Mouse (Mus musculus) MEL (cell line): ENCODE measurements around the gene Cfap77. TPM values are rescaled to one million over a fixed set of nuclear protein-coding genes. Genes with fewer than 3 reads are reported as not detected.

ENCODE experiments used
- DNase-seq: peaks from one replicate; pipeline ENCODE4 v3.0.0; 2011; ENCODE audit warnings: low read depth, low spot score
- H3K27ac ChIP-seq: 2 replicates; pipeline ENCODE4 v1.5.1; 2012; ENCODE audit warnings: low read depth, mild to moderate bottlenecking, control low read depth, low read length, moderate library complexity; ENCODE audit not compliant: control insufficient read depth
- H3K27me3 ChIP-seq, 2 experiments: fragments of 150-350 bp in 1 of 2; sonication (generic) in 1 of 2; 2 replicates each; pipeline ENCODE4 v1.6.1; 2012; ENCODE audit warnings: low read length in 2 of 2, mild to moderate bottlenecking in 2 of 2, improper control_type of control experiment in 1 of 2, moderate library complexity in 1 of 2; ENCODE audit not compliant: insufficient read depth in 2 of 2, control insufficient read depth in 1 of 2
- H3K36me3 ChIP-seq, 2 experiments: 2 replicates each; pipeline ENCODE4 v1.6.1; 2012 to 2014; ENCODE audit warnings: low read length in 2 of 2, improper control_type of control experiment in 1 of 2, inconsistent platforms in 1 of 2, mild to moderate bottlenecking in 1 of 2; ENCODE audit not compliant: insufficient read depth in 2 of 2, control insufficient read depth in 1 of 2
- H3K4me1 ChIP-seq, 2 experiments: fragments of 150-350 bp in 1 of 2; sonication (generic) in 1 of 2; 2 replicates each; pipeline ENCODE4 v1.6.1; 2012; ENCODE audit warnings: low read length in 2 of 2, improper control_type of control experiment in 1 of 2, mild to moderate bottlenecking in 1 of 2; ENCODE audit not compliant: insufficient read depth in 2 of 2, control insufficient read depth in 1 of 2
- H3K4me3 ChIP-seq, 2 experiments: fragments of 150-350 bp in 1 of 2; sonication (generic) in 1 of 2; 2 replicates each; pipeline ENCODE4 v1.5.1; 2012; ENCODE audit warnings: low read depth in 2 of 2, low read length in 2 of 2, mild to moderate bottlenecking in 2 of 2, moderate library complexity in 2 of 2, control low read depth in 1 of 2, improper control_type of control experiment in 1 of 2; ENCODE audit not compliant: control insufficient read depth in 1 of 2, insufficient read depth in 1 of 2
- H3K79me2 ChIP-seq: 2 replicates; pipeline ENCODE4 v1.6.1; 2012; ENCODE audit warnings: mild to moderate bottlenecking, low read length, moderate library complexity; ENCODE audit not compliant: control insufficient read depth, poor library complexity, insufficient read depth
- H3K9ac ChIP-seq: 2 replicates; pipeline ENCODE4 v1.6.1; 2012; ENCODE audit warnings: low read depth, mild to moderate bottlenecking, control low read depth, low read length, moderate library complexity; ENCODE audit not compliant: control insufficient read depth, poor library complexity, severe bottlenecking
- H3K9me3 ChIP-seq: fragments of 150-350 bp; sonication (generic); replicated peaks from 2 replicates; pipeline ENCODE4 v1.6.1; 2012; ENCODE audit warnings: mild to moderate bottlenecking, low read length, improper control_type of control experiment, moderate library complexity; ENCODE audit not compliant: insufficient read depth
- BHLHE40 ChIP-seq: IDR thresholded peaks from 2 replicates; pipeline ENCODE4 v1.6.1; 2012; ENCODE audit warnings: low read depth, mild to moderate bottlenecking, inconsistent platforms, low read length, improper control_type of control experiment, borderline replicate concordance
- CHD1 ChIP-seq: IDR thresholded peaks from 2 replicates; pipeline ENCODE4 v1.6.1; 2012; ENCODE audit warnings: low read depth, mild to moderate bottlenecking, inconsistent platforms, low read length, improper control_type of control experiment
- CTCF ChIP-seq, 3 experiments: IDR thresholded peaks in 2 of 3; conservative IDR thresholded peaks in 1 of 3; 2 replicates each; pipeline ENCODE4 v1.5.1; 2011 to 2012; ENCODE audit warnings: low read length in 3 of 3, low read depth in 2 of 3, mild to moderate bottlenecking in 2 of 3, improper control_type of control experiment in 1 of 3, inconsistent platforms in 1 of 3, mixed read lengths in 1 of 3, moderate library complexity in 1 of 3; ENCODE audit not compliant: control insufficient read depth in 1 of 3, insufficient read depth in 1 of 3, poor library complexity in 1 of 3, severe bottlenecking in 1 of 3
- E2F4 ChIP-seq: IDR thresholded peaks from 2 replicates; pipeline ENCODE4 v1.6.1; 2011; ENCODE audit warnings: low read depth, low read length, improper control_type of control experiment, borderline replicate concordance
- GABPA ChIP-seq: IDR thresholded peaks from 2 replicates; pipeline ENCODE4 v1.6.1; 2012; ENCODE audit warnings: low read depth, mild to moderate bottlenecking, inconsistent platforms, low read length, improper control_type of control experiment, moderate library complexity
- HCFC1 ChIP-seq: IDR thresholded peaks from 2 replicates; pipeline ENCODE4 v1.6.1; 2012; ENCODE audit warnings: low read depth, mild to moderate bottlenecking, inconsistent platforms, low read length, improper control_type of control experiment, moderate library complexity
- MYC ChIP-seq: IDR thresholded peaks from 2 replicates; pipeline ENCODE4 v1.6.1; 2011; ENCODE audit warnings: low read depth, mild to moderate bottlenecking, low read length, improper control_type of control experiment, moderate library complexity
- NRF1 ChIP-seq: IDR thresholded peaks from 2 replicates; pipeline ENCODE4 v1.6.1; 2014; ENCODE audit warnings: low read depth, mild to moderate bottlenecking, inconsistent platforms, low read length, improper control_type of control experiment, moderate library complexity; ENCODE audit not compliant: poor library complexity, insufficient read depth, severe bottlenecking
- POLR2A ChIP-seq, 2 experiments: IDR thresholded peaks; 2 replicates each; pipeline ENCODE4 v1.6.1; 2011 to 2012; ENCODE audit warnings: low read length in 2 of 2, mild to moderate bottlenecking in 2 of 2, control low read depth in 1 of 2, improper control_type of control experiment in 1 of 2, low read depth in 1 of 2, moderate library complexity in 1 of 2; ENCODE audit not compliant: control insufficient read depth in 1 of 2, insufficient read depth in 1 of 2, poor library complexity in 1 of 2
- POLR2AphosphoS2 ChIP-seq: IDR thresholded peaks from 2 replicates; pipeline ENCODE4 v1.6.1; 2011; ENCODE audit warnings: low read length, improper control_type of control experiment
- POLR2AphosphoS5 ChIP-seq: IDR thresholded peaks from 2 replicates; pipeline ENCODE4 v1.6.1; 2012; ENCODE audit warnings: low read depth, borderline replicate concordance, mild to moderate bottlenecking, inconsistent platforms, low read length, moderate library complexity, mixed read lengths
- RAD21 ChIP-seq: IDR thresholded peaks from 2 replicates; pipeline ENCODE4 v1.6.1; 2011; ENCODE audit warnings: mild to moderate bottlenecking, low read depth, low read length, improper control_type of control experiment
- RCOR1 ChIP-seq: IDR thresholded peaks from 2 replicates; pipeline ENCODE4 v1.6.1; 2012; ENCODE audit warnings: low read depth, mild to moderate bottlenecking, inconsistent platforms, low read length, improper control_type of control experiment
- SIN3A ChIP-seq: IDR thresholded peaks from 2 replicates; pipeline ENCODE4 v1.6.1; 2012; ENCODE audit warnings: low read length, improper control_type of control experiment, inconsistent platforms
- SMC3 ChIP-seq: IDR thresholded peaks from 2 replicates; pipeline ENCODE4 v1.6.1; 2011; ENCODE audit warnings: low read depth, low read length, improper control_type of control experiment
- TAL1 ChIP-seq: IDR thresholded peaks from 2 replicates; pipeline ENCODE4 v1.6.1; 2012; ENCODE audit warnings: mild to moderate bottlenecking, inconsistent platforms, low read length, moderate library complexity, mixed read lengths
- TCF12 ChIP-seq: IDR thresholded peaks from 2 replicates; pipeline ENCODE4 v1.6.1; 2014; ENCODE audit warnings: low read depth, mild to moderate bottlenecking, inconsistent platforms, low read length, improper control_type of control experiment, moderate library complexity
- USF2 ChIP-seq, 2 experiments: IDR thresholded peaks; 2 replicates each; pipeline ENCODE4 v1.6.1; 2011 to 2012; ENCODE audit warnings: improper control_type of control experiment in 2 of 2, low read length in 2 of 2, borderline replicate concordance in 1 of 2, inconsistent platforms in 1 of 2, low read depth in 1 of 2, mild to moderate bottlenecking in 1 of 2; ENCODE audit not compliant: insufficient read depth in 1 of 2
- ZC3H11A ChIP-seq: IDR thresholded peaks from 2 replicates; pipeline ENCODE4 v1.6.1; 2012; ENCODE audit warnings: low read depth, mild to moderate bottlenecking, inconsistent platforms, low read length, improper control_type of control experiment
- ZKSCAN1 ChIP-seq: IDR thresholded peaks from 2 replicates; pipeline ENCODE4 v1.6.1; 2012; ENCODE audit warnings: low read depth, mild to moderate bottlenecking, inconsistent platforms, low read length, improper control_type of control experiment, moderate library complexity
- ZMIZ1 ChIP-seq: IDR thresholded peaks from 2 replicates; pipeline ENCODE4 v1.6.1; 2012; ENCODE audit warnings: low read depth, mild to moderate bottlenecking, inconsistent platforms, low read length, improper control_type of control experiment, moderate library complexity
- polyA plus RNA-seq, 2 experiments: library from polyadenylated mRNA; stranded (reverse) in 1 of 2; unstranded in 1 of 2; fragments of >175 nt in 1 of 2; fragments of >200 nt in 1 of 2; gene quantifications; 2 replicates each; pipeline versions ENCODE4 v1.2.1 to v1.2.4; 2012; ENCODE audit warnings: low replicate concordance in 2 of 2, low read depth in 1 of 2; ENCODE audit not compliant: insufficient read length in 2 of 2, insufficient read depth in 1 of 2, missing spikeins in 1 of 2
- total RNA-seq: library from RNA; depleted of rRNA; stranded (reverse); fragments of 300-350 nt; gene quantifications from 2 replicates; pipeline ENCODE4 v1.2.3, GENCODE M21; 2012

Cfap77 gene
- total and polyA plus RNA-seq, 3 experiments, result 1.1 to 2.4 TPM; not detected in 1

DNA sequence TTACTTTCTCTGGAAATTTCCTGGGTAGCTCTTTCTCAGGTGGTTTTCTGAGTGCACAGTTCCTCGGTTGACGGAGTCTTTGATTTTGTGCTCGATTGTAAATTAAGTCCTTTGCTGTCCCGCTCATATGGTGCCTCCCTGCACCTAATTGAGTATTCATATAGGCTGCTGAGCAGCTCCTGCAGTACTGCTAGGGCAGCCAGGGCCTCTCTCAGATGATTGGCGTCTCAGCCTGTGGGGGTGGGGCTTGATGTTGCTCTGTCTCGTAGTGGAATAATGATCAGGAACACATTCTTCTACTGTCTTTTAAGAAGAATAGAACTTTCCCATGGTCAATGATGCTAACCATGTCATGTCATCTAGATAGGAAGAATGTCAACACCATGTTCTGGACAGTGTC, 109.5 kb downstream of the Cfap77 start:
- H3K79me2 ChIP-seq, result no peaks in the 10 kb centered on the region
- no peak overlapping the region for H3K9ac ChIP-seq
- H3K27me3 ChIP-seq, result no peaks in the 10 kb centered on the region
- no peaks in the 10 kb centered on the region for H3K36me3 ChIP-seq
- no peaks in the 10 kb centered on the region for H3K4me1 ChIP-seq
- H3K4me3 ChIP-seq, result no peak overlapping the region
- DNase-seq, result no peak
- H3K9me3 ChIP-seq, result no peaks in the 10 kb centered on the region
- no peak for TF ChIP-seq NRF1
- no peak for TF ChIP-seq E2F4
- TF ChIP-seq TAL1, result no peak
- no peak for TF ChIP-seq CHD1
- TF ChIP-seq POLR2A (IDR thresholded peaks at IDR 0.05; ENCODE audit: control insufficient read depth in 1 of 2, insufficient read depth in 1 of 2, low read depth in 1 of 2, low read length in 2 of 2, poor library complexity in 1 of 2), result no peak
- no peak for TF ChIP-seq POLR2AphosphoS2
- no peak for TF ChIP-seq POLR2AphosphoS5
- TF ChIP-seq RCOR1, result no peak
- no peak for TF ChIP-seq SMC3
- H3K27ac ChIP-seq, result no peak overlapping the region

DNA sequence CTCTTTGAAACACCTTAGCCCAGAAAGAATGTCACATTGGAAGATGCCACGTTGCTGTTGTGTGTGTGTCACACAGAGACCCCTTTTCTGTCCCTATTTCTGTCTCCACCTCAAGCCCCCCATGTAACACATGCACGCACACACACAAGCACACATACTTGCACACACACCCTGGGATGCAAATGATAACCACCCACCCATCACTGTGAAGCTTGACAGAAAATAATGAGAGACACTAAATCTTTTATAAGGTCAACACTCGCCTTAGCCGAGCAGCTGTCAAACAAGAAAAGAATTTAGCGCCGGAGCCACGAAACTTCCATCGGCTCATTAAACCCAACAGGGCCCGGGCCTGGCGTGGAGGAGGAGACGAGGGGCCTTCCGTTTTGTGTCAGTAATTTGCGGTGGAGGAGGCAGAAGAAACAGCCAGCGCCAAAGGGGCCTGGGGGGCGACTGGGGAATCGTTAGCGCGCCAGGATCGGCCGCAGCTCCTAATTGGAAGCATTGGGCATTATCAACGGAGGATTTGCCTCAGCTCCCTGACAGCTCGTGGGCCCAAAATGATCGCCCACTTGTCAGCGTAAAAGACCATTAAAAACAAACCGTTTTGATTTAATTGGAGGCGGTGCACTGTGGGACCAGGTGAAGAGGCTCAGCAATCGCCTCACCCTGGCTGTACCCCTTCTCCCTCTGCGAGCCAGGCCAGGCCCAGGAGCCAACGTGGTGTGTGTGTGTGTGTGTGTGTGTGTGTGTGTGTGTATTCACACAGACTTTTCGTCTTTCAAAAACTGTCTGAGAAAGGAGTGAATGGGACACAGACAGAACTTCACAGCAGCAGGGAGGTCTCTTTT, 111.0 kb downstream of the Cfap77 start:
- H3K27ac ChIP-seq, result no peak overlapping the region
- no peak for TF ChIP-seq TCF12
- no peak for TF ChIP-seq RAD21
- TF ChIP-seq HCFC1, result no peak
- no peak for TF ChIP-seq CTCF (IDR thresholded peaks at IDR 0.05 in 2 of 3, conservative IDR thresholded peaks at IDR 0.05 in 1 of 3; ENCODE audit: control insufficient read depth in 1 of 3, insufficient read depth in 1 of 3, low read depth in 2 of 3, low read length in 3 of 3, poor library complexity in 1 of 3, severe bottlenecking in 1 of 3)
- no peak for TF ChIP-seq MYC
- no peak for TF ChIP-seq SMC3
- no peaks in the 10 kb centered on the region for H3K27me3 ChIP-seq

DNA sequence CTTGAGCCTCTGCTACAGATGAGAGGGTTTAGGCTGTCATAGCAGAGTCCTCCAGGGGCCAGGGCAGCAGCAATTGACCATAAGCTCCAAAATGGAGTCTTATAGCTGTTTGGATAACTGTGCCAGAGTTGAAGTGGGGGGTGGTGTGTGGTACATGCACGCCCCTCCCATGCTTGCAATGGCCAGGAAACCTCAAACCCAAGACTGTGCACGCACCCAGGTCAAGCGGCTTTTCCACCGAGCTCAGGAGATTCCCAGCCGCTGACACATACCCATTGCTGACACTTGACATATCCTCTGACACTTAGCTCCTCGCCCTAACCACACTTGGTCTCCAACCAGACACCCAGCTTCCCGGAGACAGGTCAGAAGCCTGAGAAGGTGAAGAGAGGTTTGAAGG, 115.9 kb downstream of the Cfap77 start:
- DNase-seq, result no peak
- Histone ChIP-seq H3K27ac (no peak overlapping the region), H3K27me3 (no peaks in the 10 kb centered on the region), H3K9me3 (no peaks in the 10 kb centered on the region), H3K9ac (no peak overlapping the region)
- TF ChIP-seq BHLHE40 (no peak), POLR2A (IDR thresholded peaks at IDR 0.05; ENCODE audit: control insufficient read depth in 1 of 2, insufficient read depth in 1 of 2, low read depth in 1 of 2, low read length in 2 of 2, poor library complexity in 1 of 2) (no peak), ZC3H11A (no peak), CTCF (IDR thresholded peaks at IDR 0.05 in 2 of 3, conservative IDR thresholded peaks at IDR 0.05 in 1 of 3; ENCODE audit: control insufficient read depth in 1 of 3, insufficient read depth in 1 of 3, low read depth in 2 of 3, low read length in 3 of 3, poor library complexity in 1 of 3, severe bottlenecking in 1 of 3) (no peak), ZMIZ1 (no peak), USF2 (IDR thresholded peaks at IDR 0.05; ENCODE audit: borderline replicate concordance in 1 of 2, insufficient read depth in 1 of 2, low read depth in 1 of 2, low read length in 2 of 2) (no peak), NRF1 (no peak), POLR2AphosphoS2 (no peak), SIN3A (no peak), GABPA (no peak), POLR2AphosphoS5 (no peak), ZKSCAN1 (no peak)
- TF ChIP-seq, all 39 proteins: peak for 0
- no peaks in the 10 kb centered on the region for H3K4me1 ChIP-seq
- H3K36me3 ChIP-seq, result no peaks in the 10 kb centered on the region
- H3K79me2 ChIP-seq, result no peaks in the 10 kb centered on the region
- no peak overlapping the region for H3K4me3 ChIP-seq

More for the DNA sequence above, 111.0 kb downstream of the Cfap77 start:
- Histone ChIP-seq H3K9ac (no peak overlapping the region), H3K4me1 (no peaks in the 10 kb centered on the region), H3K79me2 (no peaks in the 10 kb centered on the region), H3K36me3 (no peaks in the 10 kb centered on the region), H3K4me3 (no peak overlapping the region), H3K9me3 (no peaks in the 10 kb centered on the region)
- no peak for DNase-seq
